Comparison of ENCODE assay signal across 8 mouse cellular contexts in genomic region chr7:141901825-141902224, GRCm38 (mm10). TPM values are rescaled to one million over a fixed set of nuclear protein-coding genes. Genes with fewer than 3 reads are reported as not detected.
A peak's percentile ranks its signal among the peaks of the same experiment; 100 is the strongest.
DNase-seq lines count a peak whose midpoint lies in the region; ATAC-seq and TF ChIP-seq lines count a peak whose summit lies in the region.

No protein-coding gene starts in this region.

- H3K9ac ChIP-seq in embryonic facial prominence, embryonic 15.5 days = peak overlapping the region; percentile 92
- peak overlapping the region; percentile 91 for H3K9ac ChIP-seq in intestine, embryonic 16.5 days (ENCODE audit: low read depth, low read length)
- peak overlapping the region; percentile 90 for H3K9ac ChIP-seq in midbrain, postnatal 0 days (replicated peaks; ENCODE audit: low read length, poor library complexity, severe bottlenecking)

- H3K79me3 ChIP-seq in C2C12 (ENCODE audit: low read depth) = peaks cover 31% of the 10 kb centered on the region

- peak; percentile 17 for DNase-seq in heart, adult 8-10 months (ENCODE audit: low spot score)
- no peak for DNase-seq in heart, postnatal 25 days (ENCODE audit: low spot score)
- DNase-seq in midbrain, postnatal 0 days (ENCODE audit: low spot score) = no peak
- DNase-seq in frontal cortex, adult 2 months (ENCODE audit: extremely low spot score in 1 of 2, low spot score in 1 of 2) = no peak
- DNase-seq in adrenal gland, postnatal 25 days = no peak

- TF ChIP-seq CTCF in C2C12 (IDR thresholded peaks at IDR 0.05; ENCODE audit: control insufficient read depth, insufficient read depth, insufficient read length) = no peak
- no peak for TF ChIP-seq CTCF in midbrain, postnatal 0 days (IDR thresholded peaks at IDR 0.05)

- peak overlapping the region; percentile 80 for H3K4me2 ChIP-seq in embryonic facial prominence, embryonic 15.5 days (replicated peaks)
- peak overlapping the region; percentile 58 for H3K4me2 ChIP-seq in intestine, embryonic 16.5 days (ENCODE audit: low read depth, low read length)
- peak overlapping the region; percentile 76 for H3K4me2 ChIP-seq in midbrain, postnatal 0 days (ENCODE audit: low read depth, low read length, poor library complexity, severe bottlenecking)

- H3K27me3 ChIP-seq in C2C12 (ENCODE audit: control insufficient read depth, insufficient read depth, insufficient read length) = peaks cover 13% of the 10 kb centered on the region
- H3K27me3 ChIP-seq in embryonic facial prominence, embryonic 15.5 days = peaks cover 20% of the 10 kb centered on the region; the same call in 1 of the 2 replicates
- H3K27me3 ChIP-seq in intestine, embryonic 16.5 days (replicated peaks; ENCODE audit: control insufficient read depth, insufficient read depth, low read length) = 0 out of 2 replicates have a peak, but pooled peaks cover 2% of the 10 kb centered on the region
- no peaks in the 10 kb centered on the region for H3K27me3 ChIP-seq in midbrain, postnatal 0 days (ENCODE audit: insufficient read depth, low read length)

- H3K4me1 ChIP-seq in embryonic facial prominence, embryonic 15.5 days = peaks cover 18% of the 10 kb centered on the region
- H3K4me1 ChIP-seq in intestine, embryonic 16.5 days (ENCODE audit: control insufficient read depth, insufficient read depth, low read length) = peaks cover 15% of the 10 kb centered on the region
- peaks cover 22% of the 10 kb centered on the region for H3K4me1 ChIP-seq in midbrain, postnatal 0 days (ENCODE audit: insufficient read depth, low read length)

- under 1% methylated on average over 16 of the region's 16 CpGs for WGBS in embryonic facial prominence, embryonic 15.5 days
- WGBS in intestine, embryonic 16.5 days = 0% methylated on average over 16 of the region's 16 CpGs
- 0% methylated on average over 16 of the region's 16 CpGs for WGBS in midbrain, postnatal 0 days

- H3K27ac ChIP-seq in embryonic facial prominence, embryonic 15.5 days (replicated peaks) = peak overlapping the region; percentile 66
- H3K27ac ChIP-seq in intestine, embryonic 16.5 days (ENCODE audit: low read length) = peak overlapping the region; percentile 43; the same call in 1 of the 2 replicates
- peak overlapping the region; percentile 77 for H3K27ac ChIP-seq in midbrain, postnatal 0 days (ENCODE audit: low read depth, low read length)

- H3ac ChIP-seq in C2C12 (ENCODE audit: control insufficient read depth, insufficient read length, low read depth) = peak overlapping the region; percentile 91

- peaks cover 53% of the 10 kb centered on the region for H3K79me2 ChIP-seq in C2C12 (ENCODE audit: control insufficient read depth, insufficient read depth)

- peak; percentile 36; the same call in 1 of the 2 replicates for ATAC-seq in embryonic facial prominence, embryonic 15.5 days (ENCODE audit: insufficient number of reproducible peaks, low FRiP score, low TSS enrichment, low read depth)
- peak; percentile 64 for ATAC-seq in intestine, embryonic 16.5 days
- ATAC-seq in midbrain, postnatal 0 days (ENCODE audit: low FRiP score) = peak; percentile 42

- H3K9me3 ChIP-seq in embryonic facial prominence, embryonic 15.5 days (replicated peaks) = no peaks in the 10 kb centered on the region
- no peaks in the 10 kb centered on the region for H3K9me3 ChIP-seq in intestine, embryonic 16.5 days (ENCODE audit: control insufficient read depth, low read length)
- no peaks in the 10 kb centered on the region for H3K9me3 ChIP-seq in midbrain, postnatal 0 days (ENCODE audit: low read length)

- peak overlapping the region; percentile 71 for H3K4me3 ChIP-seq in C2C12 (ENCODE audit: insufficient read depth, poor library complexity, severe bottlenecking)
- peak overlapping the region; percentile 82 for H3K4me3 ChIP-seq in embryonic facial prominence, embryonic 15.5 days (replicated peaks)
- H3K4me3 ChIP-seq in intestine, embryonic 16.5 days (ENCODE audit: low read length) = peak overlapping the region; percentile 88
- peak overlapping the region; percentile 87 for H3K4me3 ChIP-seq in midbrain, postnatal 0 days (ENCODE audit: low read depth, low read length)

- H3K36me3 ChIP-seq in C2C12 (ENCODE audit: control insufficient read depth, insufficient read depth) = no peaks in the 10 kb centered on the region
- H3K36me3 ChIP-seq in embryonic facial prominence, embryonic 15.5 days = no peaks in the 10 kb centered on the region
- H3K36me3 ChIP-seq in intestine, embryonic 16.5 days (ENCODE audit: control insufficient read depth, insufficient read depth, low read length) = no peaks in the 10 kb centered on the region
- no peaks in the 10 kb centered on the region for H3K36me3 ChIP-seq in midbrain, postnatal 0 days (ENCODE audit: insufficient read depth, low read length)

- intact Hi-C loops in heart, postnatal 25 days (cut with DNase I) = no loop called here

TF ChIP-seq in C2C12, 6 proteins besides CTCF, POLR2A, EP300 and RAD21:
- no peak for TF ChIP-seq MYOD1 (IDR thresholded peaks at IDR 0.05; ENCODE audit: control insufficient read depth, insufficient read length, low read depth)
- TF ChIP-seq MYOG (IDR thresholded peaks at IDR 0.05; ENCODE audit: control insufficient read depth, extremely low read depth, insufficient read length) = no peak
- no peak for TF ChIP-seq CEBPB (IDR thresholded peaks at IDR 0.05; ENCODE audit: low read depth)
- no peak for TF ChIP-seq MAX (IDR thresholded peaks at IDR 0.05)
TF ChIP-seq in C2C12: peak in this region for 0.

RNA-seq across cellular contexts. Expression of gene Tollip, which starts 16.5 kb away (rescaled TPM):
- 10 to 100 TPM; 55.3 to 61.2 (median 57.8) TPM for total RNA-seq in heart, adult 8-10 months (2022)
- 10 to 100 TPM; 47.4 to 52.9 TPM for total RNA-seq in heart, postnatal 25 days (2021)
- 29.5 TPM for polyA plus RNA-seq in C2C12 (2012; fragmentation: generic; extraction: Trizol)
- 50.4 and 56.0 TPM in 2 replicates for polyA plus RNA-seq in embryonic facial prominence, embryonic 15.5 days (2015; fragmentation: Nextera tagmentation; extraction: Ambion mirVana)
- 51.1 and 55.5 TPM in 2 replicates for polyA plus RNA-seq in intestine, embryonic 16.5 days (2015; fragmentation: Nextera tagmentation; extraction: Ambion mirVana)
- 99.4 and 110 TPM in 2 replicates for total RNA-seq in midbrain, postnatal 0 days (2014; rRNA removed)
- polyA plus RNA-seq in midbrain, postnatal 0 days (2015; fragmentation: Nextera tagmentation; extraction: Ambion mirVana) = 78.0 and 81.3 TPM in 2 replicates
- 101 and 104 TPM in 2 replicates for polyA plus RNA-seq in frontal cortex, adult 2 months (2012; rRNA removed)
- 50.6 and 53.8 TPM in 2 replicates for total RNA-seq in adrenal gland, postnatal 25 days (2021)

RNA-seq across cellular contexts. Expression of gene Brsk2, which starts 47.7 kb away (rescaled TPM):
- under 1 TPM; 0.16 to 0.43 (median 0.22) TPM for total RNA-seq in heart, adult 8-10 months (2022)
- total RNA-seq in heart, postnatal 25 days (2021) = under 1 TPM in 1 of 2 experiments, not detected in 1; 0.22 TPM
- polyA plus RNA-seq in C2C12 (2012; fragmentation: generic; extraction: Trizol) = 0.05 TPM
- 1.2 and 1.7 TPM in 2 replicates for polyA plus RNA-seq in embryonic facial prominence, embryonic 15.5 days (2015; fragmentation: Nextera tagmentation; extraction: Ambion mirVana)
- polyA plus RNA-seq in intestine, embryonic 16.5 days (2015; fragmentation: Nextera tagmentation; extraction: Ambion mirVana) = 0.98 and 1.3 TPM in 2 replicates
- total RNA-seq in midbrain, postnatal 0 days (2014; rRNA removed) = 137 and 159 TPM in 2 replicates
- polyA plus RNA-seq in midbrain, postnatal 0 days (2015; fragmentation: Nextera tagmentation; extraction: Ambion mirVana) = 18.9 and 20.1 TPM in 2 replicates
- polyA plus RNA-seq in frontal cortex, adult 2 months (2012; rRNA removed) = 115 and 121 TPM in 2 replicates
- total RNA-seq in adrenal gland, postnatal 25 days (2021) = 1.1 and 1.7 TPM in 2 replicates
